Mouse (Mus musculus) liver, adult 2 months (tissue): ENCODE data around the gene Sart1. TPM values are rescaled to one million over a fixed set of nuclear protein-coding genes. Genes with fewer than 3 reads are reported as not detected.

ENCODE experiments used
- DNase-seq: peaks from one replicate; pipeline ENCODE4 v3.0.0-alpha.2; 2011; ENCODE audit warnings: low read depth, low spot score; ENCODE audit errors: extremely low read depth
- H3K27ac ChIP-seq: fragments of 200-500 bp; replicated peaks from 2 replicates; pipeline ENCODE4 v1.5.1; 2012; ENCODE audit warnings: low read depth, mild to moderate bottlenecking, control low read depth, inconsistent platforms, low read length; ENCODE audit not compliant: insufficient read depth
- H3K27me3 ChIP-seq: fragments of 200-500 bp; 2 replicates; pipeline ENCODE4 v1.6.1; 2012; ENCODE audit warnings: mild to moderate bottlenecking, moderate library complexity, low read length, inconsistent platforms; ENCODE audit not compliant: control insufficient read depth, insufficient read depth
- H3K36me3 ChIP-seq: fragments of 200-500 bp; 2 replicates; pipeline ENCODE4 v1.6.1; 2012; ENCODE audit warnings: low read length, inconsistent platforms; ENCODE audit not compliant: control insufficient read depth, insufficient read depth
- H3K4me1 ChIP-seq: fragments of 200-500 bp; 2 replicates; pipeline ENCODE4 v1.6.1; 2011; ENCODE audit warnings: low read length; ENCODE audit not compliant: control insufficient read depth, insufficient read depth
- H3K4me3 ChIP-seq: fragments of 200-500 bp; 2 replicates; pipeline ENCODE4 v1.5.1; 2011; ENCODE audit warnings: low read depth, mild to moderate bottlenecking, control low read depth, low read length, moderate library complexity; ENCODE audit not compliant: insufficient read depth
- H3K79me2 ChIP-seq: fragments of 200-500 bp; 2 replicates; pipeline ENCODE4 v1.6.1; 2012; ENCODE audit warnings: inconsistent platforms, mild to moderate bottlenecking, low read length, moderate library complexity; ENCODE audit not compliant: control insufficient read depth, insufficient read depth
- H3K9ac ChIP-seq: fragments of 200-500 bp; 2 replicates; pipeline ENCODE4 v1.6.1; 2012; ENCODE audit warnings: low read depth, mild to moderate bottlenecking, control low read depth, inconsistent platforms, low read length
- CTCF ChIP-seq: fragments of 200-500 bp; IDR thresholded peaks from 2 replicates; pipeline ENCODE4 v1.5.1; 2011; ENCODE audit warnings: low read depth, low read length, control low read depth
- POLR2A ChIP-seq: fragments of 200-500 bp; IDR thresholded peaks from 2 replicates; pipeline ENCODE4 v1.6.1; 2011; ENCODE audit warnings: low read length, control low read depth; ENCODE audit not compliant: insufficient read depth; ENCODE audit errors: extremely low read depth
- WGBS: fragments of 180-500 bp; shearing (Covaris S2); methylation state at CpG from one replicate; pipeline ENCODE4 v1.1.7; 2018; 5-methylcytosine and 5-hydroxymethylcytosine counted together
- polyA plus RNA-seq: library from polyadenylated mRNA; depleted of rRNA; stranded (reverse); fragments of >200 nt; gene quantifications from 2 replicates; pipeline ENCODE4 v1.2.3, GENCODE M21; 2012; rRNA removed
- total RNA-seq: library from RNA; depleted of rRNA; stranded (reverse); fragments of >200 nt; gene quantifications from 2 replicates; pipeline ENCODE4 v1.2.3, GENCODE M21; 2014; rRNA removed

Gene Sart1
- total and polyA plus RNA-seq, 2 experiments = 8.3 to 17.5 TPM

DNA sequence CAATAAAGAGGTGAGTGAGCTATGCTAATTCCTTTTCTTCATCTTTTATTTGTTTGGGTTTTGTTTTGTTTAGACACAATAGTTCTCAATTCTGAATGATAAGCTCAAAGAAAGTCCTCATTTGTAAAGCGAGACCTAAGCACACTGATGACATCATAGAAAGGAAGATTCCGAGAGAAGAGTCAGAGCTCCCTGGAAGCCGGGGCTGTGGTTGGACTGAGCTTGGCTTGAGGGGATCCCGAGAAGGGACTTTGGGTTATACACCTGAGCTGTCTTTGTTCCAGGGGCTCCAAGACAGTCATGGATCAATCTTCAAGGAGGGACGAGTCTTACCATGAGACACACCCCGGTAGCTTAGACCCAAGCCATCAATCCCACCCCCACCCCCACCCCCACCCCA lies 53.1 kb downstream of the Sart1 start, which contains the start of gene Catsper1:
TSS of gene Catsper1 (plus strand) at position 301 of the 400 bp plus-strand sequence.
- no peaks in the 10 kb centered on the region for H3K4me1 ChIP-seq
- H3K4me3 ChIP-seq = no peak within 1 kb of the TSS
- no peak within 1 kb of the TSS for H3K27ac ChIP-seq
- TF ChIP-seq CTCF (no peak), POLR2A (no peak)
- H3K9ac ChIP-seq = no peak within 1 kb of the TSS
- H3K27me3 ChIP-seq = no peaks in the 10 kb centered on the region
- no peak for DNase-seq
- H3K79me2 ChIP-seq = no peaks in the 10 kb centered on the region
- no peaks in the 10 kb centered on the region for H3K36me3 ChIP-seq
- 87% methylated on average over 6 of the region's 6 CpGs for WGBS

GRCm38 (mm10) chr19:5334741-5335140 lies 53.8 kb downstream of the Sart1 start:
- no peak for DNase-seq
- no peaks in the 10 kb centered on the region for H3K27me3 ChIP-seq
- TF ChIP-seq POLR2A (no peak), CTCF (no peak)
- no peaks in the 10 kb centered on the region for H3K4me1 ChIP-seq
- no peaks in the 10 kb centered on the region for H3K36me3 ChIP-seq
- no peak overlapping the region for H3K27ac ChIP-seq
- H3K4me3 ChIP-seq = no peak overlapping the region
- H3K9ac ChIP-seq = no peak overlapping the region
- WGBS = 80% methylated on average over 5 of the region's 5 CpGs
- H3K79me2 ChIP-seq = no peaks in the 10 kb centered on the region

GRCm38 (mm10) chr19:5327970-5328369 lies 60.5 kb downstream of the Sart1 start:
- no peaks in the 10 kb centered on the region for H3K27me3 ChIP-seq
- 80% methylated on average over 19 of the region's 19 CpGs for WGBS
- no peak overlapping the region for H3K9ac ChIP-seq
- H3K4me3 ChIP-seq = no peak overlapping the region
- H3K36me3 ChIP-seq = no peaks in the 10 kb centered on the region
- no peak overlapping the region for H3K27ac ChIP-seq
- H3K4me1 ChIP-seq = no peaks in the 10 kb centered on the region
- TF ChIP-seq POLR2A = no peak
- no peaks in the 10 kb centered on the region for H3K79me2 ChIP-seq
- DNase-seq = no peak

Other genes with a start within 250 kb of the Sart1 start
- 1.1 and 3.3 TPM in 2 replicates for gene Pacs1, start 115.6 kb downstream of the Sart1 start, total RNA-seq
- 2.4 and 3.0 TPM in 2 replicates for gene Pacs1, start 115.6 kb downstream of the Sart1 start, polyA plus RNA-seq
- gene Sf3b2, start 93.2 kb downstream of the Sart1 start, total RNA-seq = 58.1 and 60.0 TPM in 2 replicates
- gene Sf3b2, start 93.2 kb downstream of the Sart1 start, polyA plus RNA-seq = 60.8 and 61.4 TPM in 2 replicates
- gene Gal3st3, start 90.4 kb downstream of the Sart1 start, total RNA-seq = not detected in 2 replicates
- not detected in 2 replicates for gene Gal3st3, start 90.4 kb downstream of the Sart1 start, polyA plus RNA-seq
- not detected in 2 replicates for gene Catsper1, start 53.0 kb downstream of the Sart1 start, total RNA-seq
- gene Catsper1, start 53.0 kb downstream of the Sart1 start, polyA plus RNA-seq = 0.05 TPM in 1 of 2 replicates, not detected in the other
- gene Cst6, start 39.1 kb downstream of the Sart1 start, total RNA-seq = not detected in 2 replicates
- gene Cst6, start 39.1 kb downstream of the Sart1 start, polyA plus RNA-seq = not detected in 2 replicates
- 12.7 and 14.0 TPM in 2 replicates for gene Eif1ad, start 22.0 kb downstream of the Sart1 start, total RNA-seq
- gene Eif1ad, start 22.0 kb downstream of the Sart1 start, polyA plus RNA-seq = 23.9 and 25.9 TPM in 2 replicates
- 20.2 and 21.5 TPM in 2 replicates for gene Banf1, start 21.5 kb downstream of the Sart1 start, total RNA-seq
- 68.5 and 71.2 TPM in 2 replicates for gene Banf1, start 21.5 kb downstream of the Sart1 start, polyA plus RNA-seq
- not detected in 2 replicates for gene Tsga10ip, start 13.8 kb upstream of the Sart1 start, total RNA-seq
- gene Tsga10ip, start 13.8 kb upstream of the Sart1 start, polyA plus RNA-seq = 0.41 TPM in 1 of 2 replicates, not detected in the other
- gene Drap1, start 36.3 kb upstream of the Sart1 start, total RNA-seq = 67.4 and 80.5 TPM in 2 replicates
- 57.1 and 59.2 TPM in 2 replicates for gene Drap1, start 36.3 kb upstream of the Sart1 start, polyA plus RNA-seq
- gene AI837181, start 36.4 kb upstream of the Sart1 start, total RNA-seq = 7.8 and 11.5 TPM in 2 replicates
- 34.1 and 36.6 TPM in 2 replicates for gene AI837181, start 36.4 kb upstream of the Sart1 start, polyA plus RNA-seq
- not detected in 2 replicates for gene Fosl1, start 58.8 kb upstream of the Sart1 start, total RNA-seq
- not detected in 2 replicates for gene Fosl1, start 58.8 kb upstream of the Sart1 start, polyA plus RNA-seq
- 2.7 and 3.3 TPM in 2 replicates for gene Ccdc85b, start 69.2 kb upstream of the Sart1 start, total RNA-seq
- gene Ccdc85b, start 69.2 kb upstream of the Sart1 start, polyA plus RNA-seq = 2.4 and 2.6 TPM in 2 replicates
- 25.8 and 32.0 TPM in 2 replicates for gene Fibp, start 71.9 kb upstream of the Sart1 start, total RNA-seq
- gene Fibp, start 71.9 kb upstream of the Sart1 start, polyA plus RNA-seq = 38.5 and 46.6 TPM in 2 replicates
- gene Ctsw, start 79.8 kb upstream of the Sart1 start, total RNA-seq = 0.37 and 0.40 TPM in 2 replicates
- 1.1 and 1.5 TPM in 2 replicates for gene Ctsw, start 79.8 kb upstream of the Sart1 start, polyA plus RNA-seq
- 4.0 and 4.3 TPM in 2 replicates for gene Efemp2, start 85.3 kb upstream of the Sart1 start, total RNA-seq
- 7.7 and 8.5 TPM in 2 replicates for gene Efemp2, start 85.3 kb upstream of the Sart1 start, polyA plus RNA-seq
- gene Mus81, start 99.7 kb upstream of the Sart1 start, total RNA-seq = 8.1 and 10.9 TPM in 2 replicates
- gene Mus81, start 99.7 kb upstream of the Sart1 start, polyA plus RNA-seq = 21.2 and 22.9 TPM in 2 replicates
- 117 and 122 TPM in 2 replicates for gene Cfl1, start 101.8 kb upstream of the Sart1 start, total RNA-seq
- 177 and 193 TPM in 2 replicates for gene Cfl1, start 101.8 kb upstream of the Sart1 start, polyA plus RNA-seq
- gene 1700020D05Rik, start 115.1 kb upstream of the Sart1 start, total RNA-seq = 0.83 and 0.87 TPM in 2 replicates
- gene 1700020D05Rik, start 115.1 kb upstream of the Sart1 start, polyA plus RNA-seq = 0.30 and 0.59 TPM in 2 replicates
- gene Snx32, start 121.8 kb upstream of the Sart1 start, total RNA-seq = 1.6 and 1.8 TPM in 2 replicates
- 4.1 and 4.5 TPM in 2 replicates for gene Snx32, start 121.8 kb upstream of the Sart1 start, polyA plus RNA-seq
- gene Ovol1, start 171.9 kb upstream of the Sart1 start, total RNA-seq = not detected in 2 replicates
- gene Ovol1, start 171.9 kb upstream of the Sart1 start, polyA plus RNA-seq = 0.12 TPM in 1 of 2 replicates, not detected in the other
- gene Ap5b1, start 179.3 kb upstream of the Sart1 start, total RNA-seq = 2.7 and 2.8 TPM in 2 replicates
- 3.4 and 5.3 TPM in 2 replicates for gene Ap5b1, start 179.3 kb upstream of the Sart1 start, polyA plus RNA-seq
- 47.9 and 51.4 TPM in 2 replicates for gene Rnaseh2c, start 213.2 kb upstream of the Sart1 start, total RNA-seq
- gene Rnaseh2c, start 213.2 kb upstream of the Sart1 start, polyA plus RNA-seq = 56.3 and 58.0 TPM in 2 replicates
- gene Kat5, start 221.5 kb upstream of the Sart1 start, total RNA-seq = 15.9 and 16.8 TPM in 2 replicates
- gene Kat5, start 221.5 kb upstream of the Sart1 start, polyA plus RNA-seq = 23.0 and 23.6 TPM in 2 replicates
- gene Rela, start 248.8 kb upstream of the Sart1 start, total RNA-seq = 7.6 and 13.0 TPM in 2 replicates
- 47.6 and 65.7 TPM in 2 replicates for gene Rela, start 248.8 kb upstream of the Sart1 start, polyA plus RNA-seq